Mouse (Mus musculus) liver, postnatal 0 days (tissue): ENCODE measurements around the gene Cldn5. TPM values are rescaled to one million over a fixed set of nuclear protein-coding genes. Genes with fewer than 3 reads are reported as not detected.
A peak's percentile ranks its signal among the peaks of the same experiment; 100 is the strongest.

Source experiments
- ATAC-seq: fragments of 200-750 bp; cut with Nextera tagmentation; 2 replicates; pipeline ENCODE4 v1.8.0; 2017; ENCODE audit warnings: mild to moderate bottlenecking, moderate library complexity
- DNase-seq: peaks from one replicate; pipeline ENCODE4 v3.0.0-alpha.2; 2016
- H3K27ac ChIP-seq: fragments of 300-500 bp; sonication (generic); 2 replicates; pipeline ENCODE4 v1.5.1; 2014; ENCODE audit warnings: antibody characterized with exemption, moderate library complexity, mild to moderate bottlenecking, low read depth
- H3K27me3 ChIP-seq: fragments of 300-500 bp; sonication (generic); 2 replicates; pipeline ENCODE4 v1.6.1; 2014; ENCODE audit warnings: low read length, control low read depth, mixed read lengths; ENCODE audit not compliant: insufficient read depth
- H3K36me3 ChIP-seq: fragments of 300-500 bp; sonication (generic); replicated peaks from 2 replicates; pipeline ENCODE4 v1.6.1; 2014; ENCODE audit warnings: mild to moderate bottlenecking, control low read depth, low read length, moderate library complexity, mixed read lengths; ENCODE audit not compliant: insufficient read depth
- H3K4me1 ChIP-seq: fragments of 300-500 bp; sonication (generic); 2 replicates; pipeline ENCODE4 v1.6.1; 2014; ENCODE audit warnings: antibody characterized with exemption, mild to moderate bottlenecking, control low read depth; ENCODE audit not compliant: insufficient read depth
- H3K4me2 ChIP-seq: fragments of 300-500 bp; sonication (generic); 2 replicates; pipeline ENCODE4 v1.6.1; 2014; ENCODE audit warnings: low read depth, mild to moderate bottlenecking, low read length, moderate library complexity, mixed read lengths
- H3K4me3 ChIP-seq: fragments of 300-500 bp; sonication (generic); 2 replicates; pipeline ENCODE4 v1.5.1; 2014; ENCODE audit warnings: low read depth, low read length
- H3K9ac ChIP-seq: fragments of 300-500 bp; sonication (generic); replicated peaks from 2 replicates; pipeline ENCODE4 v1.6.1; 2014; ENCODE audit warnings: mild to moderate bottlenecking, moderate library complexity
- H3K9me3 ChIP-seq: fragments of 300-500 bp; sonication (generic); 2 replicates; pipeline ENCODE4 v1.6.1; 2016; ENCODE audit warnings: mild to moderate bottlenecking, control low read depth, low read length, mixed read lengths
- CTCF ChIP-seq: sonication (generic); IDR thresholded peaks from 2 replicates; pipeline ENCODE4 v1.5.1; 2016; ENCODE audit warnings: antibody characterized with exemption, low read depth
- EP300 ChIP-seq: IDR thresholded peaks from 2 replicates; pipeline ENCODE4 v1.6.1; 2016; ENCODE audit warnings: antibody characterized with exemption, low read depth, mild to moderate bottlenecking
- WGBS: fragments of 180-500 bp; shearing (Covaris S2); extraction: QIAGEN DNeasy Blood & Tissue Kit; methylation state at CpG from one replicate; pipeline ENCODE4 v1.1.7; 2014; ENCODE audit not compliant: insufficient replicate concordance; 5-methylcytosine and 5-hydroxymethylcytosine counted together
- polyA plus RNA-seq: library from polyadenylated mRNA; unstranded; fragments of >200 nt; fragmentation: Nextera tagmentation; extraction: Ambion mirVana; gene quantifications from 2 replicates; pipeline ENCODE4 v1.2.1, GENCODE M21; 2015

Gene Cldn5
- polyA plus RNA-seq, 1 experiment from 2014 or later, result 11.5 TPM

- Histone ChIP-seq H3K36me3 (peaks cover 34% of the 10 kb centered on the region), H3K4me1 (peaks cover 15% of the 10 kb centered on the region), H3K4me3 (peak overlapping the region; percentile 89), H3K9ac (peak overlapping the region; percentile 97), H3K4me2 (peak overlapping the region; percentile 98), H3K9me3 (no peaks in the 10 kb centered on the region), H3K27ac (peak overlapping the region; percentile 94), H3K27me3 (no peaks in the 10 kb centered on the region)
- TF ChIP-seq EP300 (no peak), CTCF (no peak)
- under 1% methylated on average over 31 of the region's 31 CpGs for WGBS
- no peak for DNase-seq
- peak; percentile 36 for ATAC-seq
Measured at GRCm38 (mm10) chr16:18812385-18812910, 35.8 kb downstream of the Cldn5 start.

- Histone ChIP-seq H3K27me3 (no peaks in the 10 kb centered on the region), H3K27ac (no peak overlapping the region), H3K9me3 (no peaks in the 10 kb centered on the region), H3K9ac (no peak overlapping the region), H3K36me3 (peaks cover 87% of the 10 kb centered on the region), H3K4me2 (no peak overlapping the region), H3K4me3 (no peak overlapping the region), H3K4me1 (no peaks in the 10 kb centered on the region)
- ATAC-seq, result no peak
- DNase-seq, result no peak
- peak; percentile 59; the same call in 1 of the 2 replicates for TF ChIP-seq EP300
- no peak for TF ChIP-seq CTCF
- WGBS, result 41% methylated on average over 1 of the region's 1 CpGs
Measured at GRCm38 (mm10) chr16:18822356-18822755, 45.7 kb downstream of the Cldn5 start.

- TF ChIP-seq CTCF, result no peak
- no peak for TF ChIP-seq EP300
- Histone ChIP-seq H3K4me1 (no peaks in the 10 kb centered on the region), H3K4me2 (no peak overlapping the region), H3K36me3 (peaks cover 88% of the 10 kb centered on the region), H3K4me3 (no peak overlapping the region), H3K9me3 (no peaks in the 10 kb centered on the region), H3K9ac (no peak overlapping the region), H3K27me3 (no peaks in the 10 kb centered on the region), H3K27ac (no peak overlapping the region)
- ATAC-seq (no peak), DNase-seq (no peak)
- 82% methylated on average over 4 of the region's 4 CpGs for WGBS
Measured at GRCm38 (mm10) chr16:18822925-18823324, 46.3 kb downstream of the Cldn5 start.

Other genes with a start within 250 kb of the Cldn5 start
- 0.40 TPM in 1 of 2 replicates, not detected in the other for gene Tbx1, start 186.2 kb upstream of the Cldn5 start, polyA plus RNA-seq
- gene Gp1bb, start 154.4 kb upstream of the Cldn5 start, polyA plus RNA-seq, result 55.8 and 56.5 TPM in 2 replicates
- 0.32 TPM in 1 of 2 replicates, not detected in the other for gene Gm49601, start 150.4 kb upstream of the Cldn5 start, polyA plus RNA-seq
- gene Sept5, start 146.9 kb upstream of the Cldn5 start, polyA plus RNA-seq, result 3.0 and 3.2 TPM in 2 replicates
- 39.2 and 41.0 TPM in 2 replicates for gene Ufd1, start 34.9 kb downstream of the Cldn5 start, polyA plus RNA-seq
- 15.8 and 18.7 TPM in 2 replicates for gene Cdc45, start 35.1 kb downstream of the Cldn5 start, polyA plus RNA-seq
- 9.7 and 11.8 TPM in 2 replicates for gene 2510002D24Rik, start 59.7 kb downstream of the Cldn5 start, polyA plus RNA-seq
- gene Gm28539, start 59.7 kb downstream of the Cldn5 start, polyA plus RNA-seq, result not detected in 2 replicates
- gene Mrpl40, start 100.0 kb downstream of the Cldn5 start, polyA plus RNA-seq, result 41.4 and 42.0 TPM in 2 replicates
- 2.6 and 3.1 TPM in 2 replicates for gene Hira, start 100.2 kb downstream of the Cldn5 start, polyA plus RNA-seq